Mouse (Mus musculus): Measurements from ENCODE around the gene Map3k11. TPM values are rescaled to one million over a fixed set of nuclear protein-coding genes. Genes with fewer than 3 reads are reported as not detected.

The Map3k11 gene
- polyA plus RNA-seq, 1 experiment from 2014 or later, result 16.9 TPM

DNA sequence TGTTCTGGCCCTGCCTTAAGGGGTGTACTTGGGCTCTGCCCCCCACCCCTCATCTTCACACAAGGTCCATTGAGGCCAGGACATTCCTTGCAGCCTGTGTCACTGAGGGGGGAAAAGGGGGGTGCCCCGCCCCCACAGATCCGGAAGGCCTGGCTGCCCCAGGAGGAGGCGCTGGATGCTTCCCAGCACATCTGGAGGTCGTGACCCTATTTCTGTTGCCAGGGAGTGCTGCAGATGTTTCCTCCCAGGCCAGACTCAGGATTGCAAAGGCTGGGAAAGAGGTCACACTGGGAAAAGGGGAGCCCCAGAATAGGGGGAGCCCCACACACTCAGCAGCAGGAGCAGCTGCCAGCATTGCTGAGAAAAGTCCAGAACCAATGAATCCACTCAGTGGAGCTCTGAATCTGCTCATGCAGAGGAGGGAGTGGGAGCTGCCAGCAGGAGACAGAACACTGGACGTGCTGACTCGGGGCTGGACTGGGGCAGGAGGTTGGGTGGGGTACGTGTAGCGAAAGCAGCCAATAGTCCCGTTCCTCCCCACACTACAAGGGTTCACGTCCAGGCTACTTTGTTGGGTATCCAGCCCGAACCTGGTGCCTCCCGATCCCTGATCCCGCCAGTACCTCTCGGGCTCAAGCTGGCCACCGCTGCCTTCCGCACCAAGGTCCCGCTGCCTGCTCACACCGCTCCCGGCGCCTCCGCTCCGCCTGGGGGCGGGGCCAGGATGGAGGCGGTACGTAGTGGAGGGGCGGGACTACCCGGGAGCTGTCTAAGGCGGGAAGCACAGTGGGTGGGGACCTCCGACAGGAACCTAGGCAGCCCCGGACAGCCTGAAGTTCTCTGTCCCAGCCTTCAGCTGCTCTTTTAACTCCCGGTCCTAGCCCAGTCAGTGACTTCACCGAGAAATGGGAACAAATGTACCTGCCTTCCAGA lies 25.3 kb upstream of the Map3k11 start, which contains the start of gene Sipa1:
Gene Sipa1, minus strand, starts transcription at position 727 of the 933 bp plus-strand sequence.
- peaks cover 27% of the 10 kb centered on the region for H3K36me3 ChIP-seq (ENCODE audit: control insufficient read depth, insufficient read depth, low read length)
- H3K4me2 ChIP-seq, result peak within 1 kb of the TSS; percentile 83
- peak within 1 kb of the TSS; percentile 55 for H3K4me3 ChIP-seq (ENCODE audit: low read depth, low read length)
- H3K9ac ChIP-seq (ENCODE audit: low read depth, low read length), result peak within 1 kb of the TSS; percentile 72
- H3K9me3 ChIP-seq (replicated peaks; ENCODE audit: control insufficient read depth, low read length), result no peaks in the 10 kb centered on the region
- H3K27ac ChIP-seq (ENCODE audit: low read depth, low read length), result peak within 1 kb of the TSS; percentile 86
- no peaks in the 10 kb centered on the region for H3K27me3 ChIP-seq (ENCODE audit: control insufficient read depth, insufficient read depth, low read length)
- 2% methylated on average over 32 of the region's 32 CpGs for WGBS (ENCODE audit: insufficient replicate concordance)
- peaks cover 28% of the 10 kb centered on the region for H3K4me1 ChIP-seq (ENCODE audit: control insufficient read depth, insufficient read depth, low read length)
- peak; percentile 89 for ATAC-seq (replicated peaks; ENCODE audit: insufficient number of reproducible peaks, low FRiP score, low TSS enrichment)

GRCm38 (mm10) chr19:5664669-5665257 lies 23.8 kb upstream of the Map3k11 start:
- no peak overlapping the region; the same call in 1 of the 2 replicates for H3K4me2 ChIP-seq
- no peaks in the 10 kb centered on the region for H3K9me3 ChIP-seq (replicated peaks; ENCODE audit: control insufficient read depth, low read length)
- H3K4me3 ChIP-seq (ENCODE audit: low read depth, low read length), result no peak overlapping the region
- H3K27ac ChIP-seq (ENCODE audit: low read depth, low read length), result no peak overlapping the region
- peaks cover 28% of the 10 kb centered on the region for H3K4me1 ChIP-seq (ENCODE audit: control insufficient read depth, insufficient read depth, low read length)
- no peak overlapping the region for H3K9ac ChIP-seq (ENCODE audit: low read depth, low read length)
- no peaks in the 10 kb centered on the region for H3K27me3 ChIP-seq (ENCODE audit: control insufficient read depth, insufficient read depth, low read length)
- H3K36me3 ChIP-seq (ENCODE audit: control insufficient read depth, insufficient read depth, low read length), result peaks cover 27% of the 10 kb centered on the region
- no peak for ATAC-seq (replicated peaks; ENCODE audit: insufficient number of reproducible peaks, low FRiP score, low TSS enrichment)
- 83% methylated on average over 10 of the region's 10 CpGs for WGBS (ENCODE audit: insufficient replicate concordance)

- WGBS (ENCODE audit: insufficient replicate concordance), result 60% methylated on average over 15 of the region's 15 CpGs
- Histone ChIP-seq H3K27ac (ENCODE audit: low read depth, low read length) (peak overlapping the region; percentile 11), H3K4me1 (ENCODE audit: control insufficient read depth, insufficient read depth, low read length) (peaks cover 28% of the 10 kb centered on the region), H3K36me3 (ENCODE audit: control insufficient read depth, insufficient read depth, low read length) (peaks cover 27% of the 10 kb centered on the region), H3K27me3 (ENCODE audit: control insufficient read depth, insufficient read depth, low read length) (no peaks in the 10 kb centered on the region), H3K9ac (ENCODE audit: low read depth, low read length) (peak overlapping the region; percentile 18; the same call in 1 of the 2 replicates), H3K4me2 (peak overlapping the region; percentile 19; the same call in 1 of the 2 replicates), H3K9me3 (replicated peaks; ENCODE audit: control insufficient read depth, low read length) (no peaks in the 10 kb centered on the region), H3K4me3 (ENCODE audit: low read depth, low read length) (no peak overlapping the region)
- ATAC-seq (replicated peaks; ENCODE audit: insufficient number of reproducible peaks, low FRiP score, low TSS enrichment), result peak; percentile 71
Observed at GRCm38 (mm10) chr19:5665465-5665864, 23.1 kb upstream of the Map3k11 start.

DNA sequence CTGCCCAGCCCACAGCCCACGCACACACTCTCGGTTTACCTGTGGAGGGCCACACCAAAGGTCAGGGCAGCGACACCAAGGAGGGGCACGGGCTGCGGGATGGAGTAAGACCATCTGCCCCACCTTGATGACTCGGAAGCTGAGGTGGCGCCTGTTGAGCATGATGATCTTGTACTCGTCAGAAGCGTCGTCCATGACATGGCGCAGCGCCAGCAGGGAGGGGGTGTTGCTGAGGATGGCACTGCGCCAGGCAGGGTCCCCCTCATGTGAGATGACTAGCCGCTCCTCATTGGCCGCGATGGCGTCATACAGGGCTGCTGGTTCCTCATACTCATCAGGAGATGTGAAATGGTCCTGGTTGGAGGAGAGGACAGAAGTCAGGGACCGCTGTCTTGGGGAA lies 22.2 kb upstream of the Map3k11 start:
- H3K27me3 ChIP-seq (ENCODE audit: control insufficient read depth, insufficient read depth, low read length), result no peaks in the 10 kb centered on the region
- no peak overlapping the region for H3K9ac ChIP-seq (ENCODE audit: low read depth, low read length)
- WGBS (ENCODE audit: insufficient replicate concordance), result 92% methylated on average over 18 of the region's 18 CpGs
- H3K27ac ChIP-seq (ENCODE audit: low read depth, low read length), result no peak overlapping the region
- H3K36me3 ChIP-seq (ENCODE audit: control insufficient read depth, insufficient read depth, low read length), result peaks cover 31% of the 10 kb centered on the region
- H3K4me2 ChIP-seq, result no peak overlapping the region
- H3K4me1 ChIP-seq (ENCODE audit: control insufficient read depth, insufficient read depth, low read length), result peaks cover 25% of the 10 kb centered on the region
- no peak for ATAC-seq (replicated peaks; ENCODE audit: insufficient number of reproducible peaks, low FRiP score, low TSS enrichment)
- H3K4me3 ChIP-seq (ENCODE audit: low read depth, low read length), result no peak overlapping the region
- H3K9me3 ChIP-seq (replicated peaks; ENCODE audit: control insufficient read depth, low read length), result no peaks in the 10 kb centered on the region

DNA sequence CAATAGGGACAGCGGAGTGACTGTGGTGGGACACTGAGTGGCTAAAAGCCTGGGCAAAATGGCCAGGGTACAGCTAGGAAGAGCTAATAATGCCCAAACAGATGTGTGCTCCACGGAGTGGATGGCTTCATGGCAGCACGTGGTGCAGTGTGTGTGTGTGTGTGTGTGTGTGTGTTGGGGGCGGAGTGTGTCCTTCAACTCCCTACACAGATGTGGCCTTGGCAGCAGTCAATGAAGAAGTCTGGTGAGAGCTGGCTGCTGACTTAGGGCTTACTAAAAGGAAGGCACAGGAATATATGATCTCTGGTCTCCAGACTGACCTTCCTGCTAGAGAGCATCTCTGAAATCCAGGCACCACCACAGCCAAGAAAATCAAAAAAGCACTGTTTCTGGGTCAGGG lies 20.2 kb upstream of the Map3k11 start:
- H3K4me2 ChIP-seq, result no peak overlapping the region
- H3K9me3 ChIP-seq (replicated peaks; ENCODE audit: control insufficient read depth, low read length), result no peaks in the 10 kb centered on the region
- peaks cover 11% of the 10 kb centered on the region; the same call in 1 of the 2 replicates for H3K4me1 ChIP-seq (ENCODE audit: control insufficient read depth, insufficient read depth, low read length)
- H3K4me3 ChIP-seq (ENCODE audit: low read depth, low read length), result no peak overlapping the region
- no peak for ATAC-seq (replicated peaks; ENCODE audit: insufficient number of reproducible peaks, low FRiP score, low TSS enrichment)
- 86% methylated on average over 4 of the region's 4 CpGs for whole genome bisulfite sequencing (ENCODE audit: insufficient replicate concordance)
- H3K36me3 ChIP-seq (ENCODE audit: control insufficient read depth, insufficient read depth, low read length), result peaks cover 45% of the 10 kb centered on the region
- H3K9ac ChIP-seq (ENCODE audit: low read depth, low read length), result no peak overlapping the region
- no peaks in the 10 kb centered on the region for H3K27me3 ChIP-seq (ENCODE audit: control insufficient read depth, insufficient read depth, low read length)
- no peak overlapping the region for H3K27ac ChIP-seq (ENCODE audit: low read depth, low read length)

- H3K9me3 ChIP-seq (replicated peaks; ENCODE audit: control insufficient read depth, low read length), result no peaks in the 10 kb centered on the region
- WGBS (ENCODE audit: insufficient replicate concordance), result 83% methylated on average over 4 of the region's 4 CpGs
- no peaks in the 10 kb centered on the region for H3K27me3 ChIP-seq (ENCODE audit: control insufficient read depth, insufficient read depth, low read length)
- H3K4me3 ChIP-seq (ENCODE audit: low read depth, low read length), result no peak overlapping the region
- H3K4me1 ChIP-seq (ENCODE audit: control insufficient read depth, insufficient read depth, low read length), result no peaks in the 10 kb centered on the region
- H3K4me2 ChIP-seq, result no peak overlapping the region
- no peak overlapping the region for H3K9ac ChIP-seq (ENCODE audit: low read depth, low read length)
- H3K36me3 ChIP-seq (ENCODE audit: control insufficient read depth, insufficient read depth, low read length), result peaks cover 56% of the 10 kb centered on the region
- no peak overlapping the region for H3K27ac ChIP-seq (ENCODE audit: low read depth, low read length)
- ATAC-seq (replicated peaks; ENCODE audit: insufficient number of reproducible peaks, low FRiP score, low TSS enrichment), result no peak
Observed at GRCm38 (mm10) chr19:5680432-5680831, 8.1 kb upstream of the Map3k11 start.

DNA sequence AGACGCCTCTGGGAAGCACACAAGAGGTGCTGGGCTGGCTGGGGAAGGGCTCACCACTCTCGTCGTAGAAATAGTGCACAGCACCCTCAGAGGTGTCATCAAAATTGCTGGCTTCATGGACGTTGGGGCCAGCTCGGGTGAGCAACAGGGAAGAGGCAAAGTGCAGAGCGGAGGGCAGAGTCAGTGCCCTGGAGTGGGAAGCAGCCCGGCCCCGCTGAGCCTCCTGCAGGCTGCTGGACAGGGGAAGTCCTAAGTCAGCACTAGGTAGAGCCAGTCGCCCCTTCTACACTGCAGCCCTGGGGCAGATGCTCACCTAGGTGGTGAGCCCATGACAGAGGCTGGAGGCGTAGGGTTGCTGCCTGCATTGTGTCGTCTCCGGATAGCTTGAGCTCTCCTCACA lies 4.3 kb upstream of the Map3k11 start:
- Histone ChIP-seq H3K9me3 (replicated peaks; ENCODE audit: control insufficient read depth, low read length) (no peaks in the 10 kb centered on the region), H3K9ac (ENCODE audit: low read depth, low read length) (no peak overlapping the region), H3K27ac (ENCODE audit: low read depth, low read length) (no peak overlapping the region), H3K4me2 (no peak overlapping the region), H3K4me1 (ENCODE audit: control insufficient read depth, insufficient read depth, low read length) (peaks cover 9% of the 10 kb centered on the region), H3K27me3 (ENCODE audit: control insufficient read depth, insufficient read depth, low read length) (no peaks in the 10 kb centered on the region), H3K36me3 (ENCODE audit: control insufficient read depth, insufficient read depth, low read length) (peaks cover 46% of the 10 kb centered on the region), H3K4me3 (ENCODE audit: low read depth, low read length) (no peak overlapping the region)
- 90% methylated on average over 12 of the region's 12 CpGs for WGBS (ENCODE audit: insufficient replicate concordance)
- ATAC-seq (replicated peaks; ENCODE audit: insufficient number of reproducible peaks, low FRiP score, low TSS enrichment), result no peak

- Histone ChIP-seq H3K36me3 (ENCODE audit: control insufficient read depth, insufficient read depth, low read length) (peaks cover 40% of the 10 kb centered on the region), H3K4me2 (no peak overlapping the region), H3K27me3 (ENCODE audit: control insufficient read depth, insufficient read depth, low read length) (no peaks in the 10 kb centered on the region), H3K4me1 (ENCODE audit: control insufficient read depth, insufficient read depth, low read length) (peaks cover 10% of the 10 kb centered on the region), H3K27ac (ENCODE audit: low read depth, low read length) (no peak overlapping the region), H3K9ac (ENCODE audit: low read depth, low read length) (no peak overlapping the region), H3K4me3 (ENCODE audit: low read depth, low read length) (no peak overlapping the region), H3K9me3 (replicated peaks; ENCODE audit: control insufficient read depth, low read length) (no peaks in the 10 kb centered on the region)
- no peak for ATAC-seq (replicated peaks; ENCODE audit: insufficient number of reproducible peaks, low FRiP score, low TSS enrichment)
- 88% methylated on average over 13 of the region's 13 CpGs for WGBS (ENCODE audit: insufficient replicate concordance)
Observed at GRCm38 (mm10) chr19:5684985-5685384, 3.6 kb upstream of the Map3k11 start.

All from heart, embryonic 11.5 days (tissue).